Mouse (Mus musculus) heart, adult 2 months (tissue): ENCODE results near the gene Dnase2a. TPM values are rescaled to one million over a fixed set of nuclear protein-coding genes. Genes with fewer than 3 reads are reported as not detected.
"Not testable (repeated sequence)": the region's sequence is repeated elsewhere in the genome, so short reads cannot be mapped to it uniquely, and the experiment has no call there.

Experiments used
- DNase-seq, 2 experiments: peaks; one replicate each; pipeline ENCODE4 v3.0.0; 2021
- H3K27ac ChIP-seq: fragments of 200-600 bp; 2 replicates; pipeline ENCODE4 v1.8.1; 2022
- H3K27me3 ChIP-seq: fragments of 200-500 bp; 2 replicates; pipeline ENCODE4 v1.6.1; 2012; ENCODE audit warnings: mild to moderate bottlenecking, low read length, inconsistent platforms, mixed read lengths; ENCODE audit not compliant: control insufficient read depth, insufficient read depth
- H3K36me3 ChIP-seq: fragments of 200-500 bp; 2 replicates; pipeline ENCODE4 v1.6.1; 2012; ENCODE audit warnings: low read length, inconsistent platforms; ENCODE audit not compliant: control insufficient read depth, insufficient read depth
- H3K4me1 ChIP-seq: fragments of 200-500 bp; 2 replicates; pipeline ENCODE4 v1.6.1; 2011; ENCODE audit warnings: low read length; ENCODE audit not compliant: control insufficient read depth, insufficient read depth
- H3K4me3 ChIP-seq: fragments of 200-600 bp; 2 replicates; pipeline ENCODE4 v1.8.1; 2022
- H3K79me2 ChIP-seq: fragments of 200-500 bp; replicated peaks from 2 replicates; pipeline ENCODE4 v1.6.1; 2012; ENCODE audit warnings: mild to moderate bottlenecking, inconsistent platforms, low read length, moderate library complexity, mixed read lengths; ENCODE audit not compliant: control insufficient read depth, insufficient read depth
- H3K9ac ChIP-seq: fragments of 200-500 bp; 2 replicates; pipeline ENCODE4 v1.6.1; 2012; ENCODE audit warnings: low read depth, mild to moderate bottlenecking, control low read depth, inconsistent platforms, low read length, mixed read lengths
- CTCF ChIP-seq: fragments of 200-600 bp; IDR thresholded peaks from 2 replicates; pipeline ENCODE4 v1.8.1; 2022; ENCODE audit warnings: antibody characterized with exemption, mild to moderate bottlenecking, moderate library complexity
- EP300 ChIP-seq: fragments of 200-500 bp; IDR thresholded peaks from 2 replicates; pipeline ENCODE4 v1.6.1; 2011; ENCODE audit warnings: low read depth, low read length, control low read depth; ENCODE audit not compliant: insufficient read depth
- POLR2A ChIP-seq: fragments of 200-500 bp; IDR thresholded peaks from 2 replicates; pipeline ENCODE4 v1.6.1; 2011; ENCODE audit warnings: mild to moderate bottlenecking, low read depth, low read length, control low read depth; ENCODE audit not compliant: insufficient read depth
- WGBS: fragments of 180-500 bp; shearing (Covaris S2); methylation state at CpG from one replicate; pipeline ENCODE4 v1.1.7; 2018; 5-methylcytosine and 5-hydroxymethylcytosine counted together
- intact Hi-C: fragments of 180-260 bp; cut with DNase I; formaldehyde crosslinking; loops from one replicate; pipeline ENCODE4 v1.15.1; 2025
- polyA plus RNA-seq: library from polyadenylated mRNA; depleted of rRNA; stranded (reverse); fragments of >200 nt; gene quantifications from 2 replicates; pipeline ENCODE4 v1.2.3, GENCODE M21; 2012
- total RNA-seq, 2 experiments: library from RNA; stranded (reverse); gene quantifications; 2 replicates each; pipeline ENCODE4 v1.2.3; 2021

Gene Dnase2a
- total and polyA plus RNA-seq, 3 experiments = 6.5 to 9.6 (median 9.2) TPM

DNA sequence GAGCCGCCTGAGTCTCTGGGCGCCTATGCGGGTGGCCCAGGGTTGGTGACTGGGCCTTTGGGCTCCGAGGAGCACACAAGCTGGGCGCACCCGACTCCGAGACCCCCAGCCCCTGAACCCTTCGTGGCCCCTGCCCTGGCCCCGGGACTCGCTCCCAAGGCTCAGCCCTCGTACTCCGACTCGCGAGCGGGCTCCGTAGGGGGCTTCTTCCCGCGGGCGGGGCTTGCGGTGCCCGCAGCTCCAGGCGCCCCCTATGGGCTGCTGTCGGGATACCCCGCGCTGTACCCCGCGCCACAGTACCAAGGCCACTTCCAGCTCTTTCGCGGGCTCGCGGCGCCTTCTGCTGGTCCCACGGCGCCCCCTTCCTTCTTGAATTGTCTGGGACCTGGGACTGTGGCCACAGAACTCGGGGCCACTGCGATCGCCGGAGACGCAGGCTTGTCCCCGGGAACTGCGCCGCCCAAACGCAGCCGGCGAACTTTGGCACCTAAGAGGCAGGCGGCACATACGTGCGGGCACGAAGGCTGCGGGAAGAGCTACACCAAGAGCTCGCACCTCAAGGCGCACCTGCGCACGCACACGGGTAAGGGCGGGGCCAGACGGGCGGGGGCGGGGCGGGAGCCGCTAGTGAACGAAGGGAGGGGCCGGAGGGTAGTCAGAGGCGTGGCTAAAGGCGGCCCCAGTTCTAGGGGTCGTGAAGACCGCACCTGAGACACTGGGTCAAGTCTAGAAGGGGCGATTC lies 5.3 kb upstream of the Dnase2a start:
- no peaks in the 10 kb centered on the region for H3K36me3 ChIP-seq
- DNase-seq = peak; percentile 93 to 95
- H3K27me3 ChIP-seq = no peaks in the 10 kb centered on the region
- H3K27ac ChIP-seq = peak overlapping the region; percentile 75
- peak overlapping the region; percentile 80 for H3K9ac ChIP-seq
- under 1% methylated on average over 68 of the region's 68 CpGs for WGBS
- H3K4me1 ChIP-seq = peaks cover 4% of the 10 kb centered on the region
- intact Hi-C loops = loop anchor here (5.0 kb wide), 1 partner anchor 56 kb away; the partner anchor contains the start of gene Calr
- TF ChIP-seq EP300 (no peak), POLR2A (no peak), CTCF (peak; percentile 99; the same call in 1 of the 2 replicates)
- H3K4me3 ChIP-seq = peak overlapping the region; percentile 76
- no peaks in the 10 kb centered on the region for H3K79me2 ChIP-seq

- no peak for DNase-seq
- Histone ChIP-seq H3K27me3 (no peaks in the 10 kb centered on the region), H3K9ac (no peak overlapping the region), H3K36me3 (no peaks in the 10 kb centered on the region), H3K27ac (no peak overlapping the region), H3K4me1 (peaks cover 4% of the 10 kb centered on the region), H3K4me3 (no peak overlapping the region), H3K79me2 (no peaks in the 10 kb centered on the region)
- intact Hi-C loops = loop anchor here (5.0 kb wide), 1 partner anchor 57 kb away; the partner anchor contains the start of gene Calr
- TF ChIP-seq POLR2A (no peak), EP300 (no peak), CTCF (no peak)
- 82% methylated on average over 7 of the region's 7 CpGs for WGBS
Measured at GRCm38 (mm10) chr8:84904351-84904750, 4.0 kb upstream of the Dnase2a start.

DNA sequence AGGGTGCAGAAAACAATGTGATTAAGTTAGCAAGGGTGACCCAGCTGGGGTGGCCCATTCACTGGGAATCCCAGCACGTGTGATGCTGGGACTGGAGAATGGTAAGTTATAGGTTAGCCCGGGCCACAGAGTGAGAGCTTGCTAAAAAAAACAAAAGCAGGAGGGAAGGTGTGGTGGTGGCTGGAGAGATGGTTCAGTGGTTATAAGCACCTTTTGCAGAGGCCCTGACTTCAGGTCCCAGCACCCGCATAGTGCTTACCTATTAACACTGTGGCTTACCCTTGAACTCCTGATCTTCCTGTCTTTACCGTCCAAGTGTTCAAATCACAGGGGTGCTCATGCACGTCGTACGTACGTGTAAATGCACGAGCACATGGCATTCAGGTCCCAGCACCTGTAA lies 1.3 kb upstream of the Dnase2a start:
- no peak overlapping the region for H3K27ac ChIP-seq
- no peak overlapping the region for H3K9ac ChIP-seq
- H3K27me3 ChIP-seq = no peaks in the 10 kb centered on the region
- 93% methylated on average over 9 of the region's 9 CpGs for WGBS
- peaks cover 4% of the 10 kb centered on the region for H3K4me1 ChIP-seq
- H3K4me3 ChIP-seq = no peak overlapping the region
- no peak for DNase-seq
- TF ChIP-seq EP300 (no peak), POLR2A (no peak), CTCF (no peak)
- intact Hi-C loops = no loop called here
- H3K79me2 ChIP-seq = no peaks in the 10 kb centered on the region
- no peaks in the 10 kb centered on the region for H3K36me3 ChIP-seq

- TF ChIP-seq EP300 (no peak), POLR2A (no peak), CTCF (no peak)
- Histone ChIP-seq H3K79me2 (no peaks in the 10 kb centered on the region), H3K4me1 (peaks cover 2% of the 10 kb centered on the region), H3K27ac (no peak overlapping the region), H3K9ac (no peak overlapping the region), H3K4me3 (no peak overlapping the region), H3K36me3 (no peaks in the 10 kb centered on the region), H3K27me3 (no peaks in the 10 kb centered on the region)
- 59% methylated on average over 8 of the region's 8 CpGs for WGBS
- no peak for DNase-seq
- intact Hi-C loops = no loop called here
Measured at GRCm38 (mm10) chr8:84907493-84907892, 867 bp upstream of the Dnase2a start.

- H3K4me3 ChIP-seq = peak overlapping the region; percentile 64
- H3K36me3 ChIP-seq, H3K27me3 ChIP-seq, H3K79me2 ChIP-seq, H3K4me1 ChIP-seq, intact Hi-C loops, DNase-seq, H3K9ac ChIP-seq: not testable (repeated sequence)
- peak; percentile 42 for TF ChIP-seq CTCF
- H3K27ac ChIP-seq = peak overlapping the region; percentile 71
- 18% methylated on average over 7 of the region's 7 CpGs for WGBS
Measured at GRCm38 (mm10) chr8:84907979-84908378, 381 bp upstream of the Dnase2a start.

DNA sequence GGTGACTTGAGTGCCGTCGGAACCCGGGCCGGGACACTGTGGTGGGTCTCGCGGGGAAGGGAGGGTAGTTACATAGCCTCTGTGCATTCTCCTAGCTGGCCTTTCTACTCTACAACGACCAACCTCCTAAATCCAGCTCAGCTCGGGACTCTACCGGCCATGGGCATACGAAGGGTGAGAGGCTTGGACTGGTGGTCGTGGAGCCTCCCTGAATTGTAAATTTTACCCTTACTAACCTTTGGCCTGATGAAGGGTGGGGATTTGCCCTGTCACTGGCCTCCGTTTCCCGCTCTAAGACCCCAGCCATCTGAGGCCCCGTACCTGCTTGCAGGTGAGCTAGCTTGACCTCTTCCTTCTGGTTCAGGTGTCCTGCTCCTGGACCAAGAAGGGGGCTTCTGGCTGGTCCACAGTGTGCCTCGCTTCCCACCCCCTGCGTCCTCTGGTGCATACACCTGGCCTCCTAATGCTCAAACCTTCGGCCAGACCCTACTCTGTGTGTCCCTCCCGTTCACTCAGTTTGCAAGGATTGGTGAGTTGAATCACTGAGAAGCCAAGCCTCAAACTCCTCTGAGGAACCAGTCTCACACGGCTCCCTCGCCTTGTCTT lies 905 bp downstream of the Dnase2a start:
- intact Hi-C loops = no loop called here
- Histone ChIP-seq H3K9ac (peak overlapping the region; percentile 78), H3K27me3 (peaks cover 3% of the 10 kb centered on the region), H3K27ac (peak overlapping the region; percentile 73; the same call in 1 of the 2 replicates), H3K79me2 (no peaks in the 10 kb centered on the region), H3K4me1 (peaks cover 1% of the 10 kb centered on the region; the same call in 1 of the 2 replicates), H3K36me3 (no peaks in the 10 kb centered on the region), H3K4me3 (peak overlapping the region; percentile 64)
- TF ChIP-seq CTCF = no peak
- no peak for TF ChIP-seq EP300
- no peak for TF ChIP-seq POLR2A
- DNase-seq = no peak
- WGBS = 59% methylated on average over 20 of the region's 20 CpGs
